Mouse (Mus musculus) cerebellum, adult 9-10 months (tissue): ENCODE results near the gene Cstf3.
A peak's percentile ranks its signal among the peaks of the same experiment; 100 is the strongest.
"Not testable (repeated sequence)": the region's sequence is repeated elsewhere in the genome, so short reads cannot be mapped to it uniquely, and the experiment has no call there.

Source experiments
- DNase-seq: peaks from one replicate; pipeline ENCODE4 v3.0.0; 2022

Cstf3 gene

DNA sequence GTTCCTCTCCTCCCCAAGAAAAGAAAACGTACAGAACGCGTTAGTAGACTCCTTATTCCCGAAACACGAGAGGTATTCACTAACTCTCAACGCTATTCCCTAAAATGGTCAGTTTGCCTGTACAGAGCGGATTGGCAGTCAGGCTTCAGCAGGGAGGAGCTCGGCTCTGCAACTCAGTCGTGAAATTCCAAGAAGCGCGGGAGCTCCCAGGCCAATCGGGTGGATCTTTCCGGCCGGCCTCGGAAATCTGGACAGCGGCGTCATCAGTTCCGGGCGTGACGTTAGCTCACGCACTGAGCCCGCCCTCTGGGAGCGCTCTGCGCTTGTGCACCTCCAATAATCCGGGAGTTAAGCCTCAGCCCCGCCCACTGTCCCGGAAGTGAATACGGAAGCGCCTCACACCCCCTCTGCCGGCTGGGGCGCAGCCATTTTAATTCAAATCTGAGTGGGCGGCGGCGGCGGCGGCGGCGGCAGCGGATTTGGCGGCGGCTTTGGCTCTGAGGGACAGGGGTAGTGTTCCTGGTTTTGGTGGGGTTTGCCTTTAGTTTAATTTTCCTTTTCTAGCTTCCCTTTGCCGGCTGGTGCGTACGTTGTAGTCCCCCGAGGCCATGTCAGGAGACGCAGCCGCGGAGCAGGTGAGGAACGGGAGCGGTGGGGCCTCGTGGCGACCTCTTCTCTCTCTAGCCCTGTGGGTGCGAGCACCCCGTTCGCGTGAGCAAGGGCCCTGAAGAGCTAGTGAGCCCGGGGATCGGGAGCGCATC lies at the start of gene Cstf3:
TSS of gene Cstf3 (plus strand) at position 456 of the 761 bp plus-strand sequence.
- DNase-seq, result peak; percentile 98

DNA sequence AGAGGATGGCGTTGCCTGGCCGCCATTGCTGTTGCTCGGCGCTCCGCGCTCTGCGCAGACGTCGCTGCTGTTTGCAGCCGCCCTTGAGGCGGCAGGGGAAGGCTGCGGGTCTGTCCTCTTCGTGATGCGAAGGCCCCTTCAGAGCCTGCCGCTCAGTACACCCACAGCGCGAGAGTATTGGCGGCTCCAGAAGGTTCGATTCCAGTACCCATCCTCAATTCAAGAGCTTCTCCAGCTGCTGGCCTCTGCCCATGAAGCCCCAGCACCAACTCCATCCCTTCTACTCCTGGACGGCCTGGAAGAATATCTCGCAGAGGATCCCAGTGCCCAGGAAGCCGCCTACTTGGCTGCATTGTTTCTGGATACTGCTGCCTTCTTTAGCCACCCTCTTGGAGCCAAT lies 33.6 kb upstream of the Cstf3 start:
- DNase-seq, result not testable (repeated sequence)

DNA sequence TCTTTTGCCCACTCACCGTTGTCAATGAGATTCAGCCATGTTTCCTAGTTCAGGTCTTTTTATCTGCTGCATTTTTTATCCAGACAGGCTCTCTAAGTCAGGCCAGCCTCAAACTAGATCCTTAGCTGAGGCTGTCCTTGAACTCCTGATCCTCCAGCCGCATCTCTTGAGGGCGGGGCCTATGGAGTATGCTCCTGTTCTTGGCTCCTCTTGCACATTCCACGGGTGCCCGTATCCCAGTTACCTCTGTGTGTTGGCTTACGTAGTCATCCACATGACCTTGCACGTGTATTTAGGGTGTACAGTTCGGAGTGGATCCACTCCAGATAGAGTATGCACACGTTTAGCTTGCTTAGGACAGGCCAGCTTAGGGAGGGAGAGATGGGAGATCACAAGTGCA lies 32.6 kb upstream of the Cstf3 start:
- no peak for DNase-seq

DNA sequence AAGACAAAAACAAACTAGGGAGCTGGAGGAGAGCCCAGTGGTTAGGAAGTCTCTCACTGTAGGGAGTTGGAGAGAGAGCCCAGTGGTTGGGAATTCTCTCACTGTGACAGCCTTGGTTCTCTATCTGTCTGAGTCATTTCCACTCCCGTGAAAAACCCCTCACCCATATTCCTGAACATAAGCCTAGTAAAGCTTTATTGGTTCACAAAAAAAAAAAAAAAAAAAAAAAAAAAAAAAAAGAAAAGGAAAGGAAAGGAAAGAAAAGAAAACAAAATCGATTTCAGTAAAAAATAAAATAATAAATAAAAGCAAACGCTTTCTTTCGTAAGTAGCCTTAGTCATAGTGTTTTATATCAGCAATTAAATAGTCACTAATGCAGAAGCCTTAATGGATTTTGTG lies 32.0 kb upstream of the Cstf3 start:
- no peak for DNase-seq

DNA sequence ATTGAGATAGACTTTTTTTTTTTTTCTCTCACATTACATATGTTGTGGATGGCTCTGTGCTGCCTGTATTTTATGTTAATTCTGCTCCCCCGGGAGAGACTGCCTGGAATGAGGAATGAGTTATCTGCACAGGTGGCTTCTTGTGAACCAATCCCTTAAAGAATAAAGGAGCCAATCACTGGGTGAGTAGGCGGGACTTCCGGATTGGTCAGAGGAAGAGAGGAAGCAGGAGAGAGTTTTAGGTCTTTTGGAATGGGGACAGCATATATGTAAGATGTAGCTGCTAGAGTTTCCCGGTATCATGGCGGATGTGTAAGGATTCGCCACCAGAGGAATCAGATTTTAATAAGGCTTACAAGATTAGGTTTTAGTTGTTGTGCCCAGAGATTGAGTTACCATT lies 31.4 kb upstream of the Cstf3 start:
- no peak for DNase-seq

DNA sequence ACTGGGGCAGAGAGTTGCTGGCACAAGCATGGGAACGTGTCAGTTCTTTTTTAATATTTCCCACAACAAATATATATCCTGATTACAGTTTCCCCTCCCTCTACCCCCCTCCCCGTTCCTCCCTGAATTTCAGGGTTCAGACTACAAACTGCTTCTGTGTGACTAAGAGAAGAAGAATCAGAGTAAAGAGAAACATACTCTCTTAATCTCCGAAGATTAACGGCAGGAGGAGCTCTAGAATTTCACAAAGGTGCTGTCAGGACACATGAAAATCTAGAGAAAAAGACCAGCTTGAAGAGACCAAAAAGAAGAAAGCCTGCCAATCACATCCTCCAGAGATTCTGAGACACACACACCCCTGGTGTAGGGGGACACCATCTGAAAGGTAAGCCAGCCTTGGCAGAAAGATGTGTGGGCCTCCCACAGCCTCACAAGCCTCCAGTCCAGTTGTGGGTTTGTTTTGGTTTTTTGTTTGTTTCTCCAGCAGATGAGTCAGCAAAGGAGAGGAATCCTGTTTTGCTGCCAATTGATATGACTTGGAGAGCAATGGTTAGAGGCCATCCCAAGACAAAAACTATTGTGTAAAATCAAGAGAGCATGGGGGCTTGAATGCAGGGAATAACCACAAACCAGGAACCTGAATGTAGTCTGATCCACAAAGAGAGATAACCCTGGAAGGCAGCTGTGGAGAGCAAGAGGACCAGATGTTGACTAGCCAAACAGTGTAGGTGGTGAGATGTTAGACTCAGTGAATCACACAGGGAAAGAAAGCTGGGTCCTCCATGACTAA lies 30.5 kb upstream of the Cstf3 start:
- DNase-seq, result no peak

DNA sequence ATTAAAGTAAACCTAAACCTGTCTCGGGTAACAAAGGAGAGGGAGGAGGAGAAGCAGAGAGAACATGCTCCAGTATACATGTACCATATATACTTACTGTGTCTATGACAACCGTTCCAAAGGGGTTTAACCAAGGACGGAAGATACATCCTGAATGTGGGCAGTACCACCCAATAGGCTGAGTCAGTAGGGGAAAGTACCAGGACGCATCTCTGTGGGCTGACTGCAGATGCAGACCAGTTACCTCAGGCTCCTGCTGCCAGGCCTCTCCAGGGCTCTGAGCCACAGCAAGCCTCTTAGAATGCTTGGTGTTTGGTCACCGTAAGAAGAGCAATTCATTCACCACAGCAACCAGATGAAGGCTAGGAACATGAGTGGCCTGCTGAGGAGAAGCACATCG lies 28.9 kb upstream of the Cstf3 start:
- no peak for DNase-seq

DNA sequence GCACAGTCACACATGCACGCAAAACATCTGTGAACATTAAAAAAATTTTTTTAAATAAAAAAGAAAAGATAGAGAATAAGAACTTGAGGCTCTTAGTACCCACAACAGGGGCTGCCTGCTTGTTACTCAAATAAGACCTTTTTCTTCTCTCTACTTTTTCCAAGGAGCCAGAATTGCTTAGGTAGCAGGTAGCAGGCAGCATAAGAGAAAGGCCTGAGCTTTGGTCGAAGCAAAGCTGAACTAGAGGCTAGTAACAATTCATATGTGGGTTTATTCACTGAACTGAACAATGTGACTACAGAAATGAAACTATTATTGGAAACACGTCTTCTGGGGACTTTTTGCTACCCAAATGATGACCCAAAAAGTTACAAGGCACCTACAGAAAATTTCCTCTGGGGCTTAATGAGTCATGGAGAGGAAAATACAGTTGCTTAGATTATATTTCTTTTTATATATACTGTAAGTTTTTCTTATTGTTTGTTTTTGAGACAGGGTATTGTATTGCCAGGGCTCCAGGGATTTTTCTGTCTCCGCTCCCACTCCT lies 28.3 kb upstream of the Cstf3 start:
- no peak for DNase-seq

DNA sequence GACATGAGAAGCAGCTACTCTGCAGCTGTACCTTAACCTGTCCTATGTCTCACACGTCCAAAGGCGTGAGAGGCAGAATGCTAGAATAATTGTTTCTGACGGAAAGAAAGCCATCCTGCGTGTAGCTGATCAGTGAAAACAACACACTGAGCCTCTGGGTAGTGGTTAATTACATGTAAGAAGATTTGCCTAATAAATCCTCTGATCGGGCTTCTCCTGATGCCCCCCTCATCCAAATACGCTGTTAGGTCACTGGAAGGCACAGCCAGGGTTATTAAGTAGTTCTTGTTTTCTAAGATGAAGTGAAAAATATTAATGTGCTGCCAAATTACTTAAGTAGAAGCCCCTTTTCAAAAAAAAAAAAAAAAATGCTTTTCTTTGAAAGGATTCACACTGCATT lies 18.3 kb upstream of the Cstf3 start:
- no peak for DNase-seq

DNA sequence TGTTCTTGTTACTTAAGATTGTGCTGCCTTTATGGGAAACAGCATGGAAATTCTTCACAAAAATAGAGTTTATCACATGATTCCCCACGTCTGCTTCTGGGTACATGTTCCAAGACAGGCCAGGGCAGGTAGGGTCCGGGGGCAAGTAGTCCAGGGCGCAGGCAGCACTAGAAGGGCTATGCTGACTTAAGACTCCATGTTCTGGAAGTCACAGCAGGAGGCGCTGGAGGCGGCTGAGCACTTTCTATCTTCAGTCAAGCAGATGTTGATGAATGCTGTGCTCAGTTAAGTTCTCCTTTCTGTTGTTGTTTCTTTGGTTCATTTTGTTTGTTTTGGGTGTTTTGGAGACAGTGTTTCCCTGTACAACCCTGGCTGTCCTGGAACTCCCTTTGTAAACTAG lies 14.1 kb upstream of the Cstf3 start:
- DNase-seq, result no peak

DNA sequence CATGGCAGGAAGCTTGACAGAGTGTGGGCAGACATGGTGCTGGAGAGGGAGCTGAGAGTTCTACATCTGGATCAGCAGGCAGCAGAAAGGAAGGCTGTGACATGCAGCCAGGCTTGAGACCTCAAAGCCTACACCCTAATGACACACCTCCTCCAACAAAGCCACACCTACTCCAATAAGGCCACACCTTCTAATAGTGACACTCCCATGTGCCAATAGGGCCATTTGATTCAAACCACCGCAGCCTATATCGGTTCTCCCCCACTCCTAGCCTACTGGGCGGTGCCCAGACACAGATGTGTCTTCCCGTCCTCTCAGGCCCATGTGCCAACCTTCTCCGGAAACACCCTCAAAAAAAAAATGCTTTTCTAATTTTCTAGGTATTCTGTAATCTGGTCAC lies 12.3 kb upstream of the Cstf3 start:
- DNase-seq, result no peak

DNA sequence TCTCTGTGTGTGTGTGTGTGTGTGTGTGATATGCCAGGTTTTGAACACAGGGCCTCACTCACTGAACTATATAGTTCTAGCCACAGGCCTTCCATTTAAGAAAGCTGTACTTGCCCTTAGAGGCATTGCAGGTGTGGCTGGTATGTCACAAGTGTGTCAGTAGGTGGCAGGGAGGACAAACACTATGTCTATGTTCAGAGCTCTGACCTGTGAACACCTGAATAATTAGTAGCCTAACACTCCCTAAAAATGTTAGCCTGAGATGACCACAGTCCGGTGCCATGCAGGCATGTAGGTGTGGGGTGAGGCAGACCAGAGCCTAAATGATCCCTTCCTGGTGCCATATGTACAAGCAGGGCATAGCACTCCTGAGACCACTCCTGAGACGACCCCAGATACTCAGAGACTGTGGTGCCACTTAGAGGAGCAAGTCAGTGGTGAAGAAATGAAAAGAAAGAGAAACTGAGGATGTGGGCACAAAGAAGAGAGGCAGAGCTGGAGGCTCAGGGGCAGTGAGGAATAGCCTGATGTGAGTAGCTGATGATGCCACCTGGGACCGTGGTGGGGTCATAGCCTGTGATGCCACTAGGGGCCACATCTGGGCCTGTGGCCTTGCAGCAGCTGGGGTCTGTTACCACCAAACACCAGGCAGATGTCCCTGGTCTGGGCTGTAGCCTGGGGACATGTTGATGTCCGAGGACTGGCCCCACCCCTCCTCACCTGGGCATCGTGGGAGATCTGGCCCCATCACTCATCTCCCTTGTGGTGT lies 11.3 kb upstream of the Cstf3 start:
- no peak for DNase-seq

DNA sequence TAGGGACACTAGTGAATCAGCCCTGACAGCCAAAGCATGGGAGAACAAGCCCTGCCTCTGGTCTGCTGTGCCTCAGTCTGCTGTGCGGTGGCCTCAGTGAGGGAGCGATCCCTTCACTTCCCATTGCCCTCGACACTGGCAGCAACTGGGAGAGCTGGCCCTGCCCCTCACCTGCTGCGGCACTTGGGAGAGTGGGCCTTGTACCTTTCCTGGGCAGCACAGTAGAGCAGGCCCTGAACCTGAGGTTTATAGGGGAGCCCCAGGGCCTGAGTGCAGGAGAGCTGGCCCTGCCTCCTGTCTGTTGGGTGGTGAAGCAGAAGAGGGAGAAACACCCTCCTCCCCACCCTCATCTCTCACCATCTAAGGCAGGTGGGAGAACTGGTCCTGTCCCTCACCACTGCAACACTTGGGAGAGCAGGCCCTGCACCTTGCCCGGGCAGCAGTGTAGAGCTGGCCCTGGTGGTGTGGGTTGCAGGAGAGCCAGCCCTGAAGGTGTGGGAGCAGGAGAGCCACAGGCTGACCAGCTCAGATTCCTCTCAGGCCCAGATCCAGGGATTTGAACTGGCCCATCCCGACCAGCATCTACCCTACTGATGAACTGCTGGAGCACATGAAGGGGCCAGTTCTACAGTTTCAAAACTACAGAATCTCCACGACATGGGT lies 10.4 kb upstream of the Cstf3 start:
- DNase-seq, result no peak

DNA sequence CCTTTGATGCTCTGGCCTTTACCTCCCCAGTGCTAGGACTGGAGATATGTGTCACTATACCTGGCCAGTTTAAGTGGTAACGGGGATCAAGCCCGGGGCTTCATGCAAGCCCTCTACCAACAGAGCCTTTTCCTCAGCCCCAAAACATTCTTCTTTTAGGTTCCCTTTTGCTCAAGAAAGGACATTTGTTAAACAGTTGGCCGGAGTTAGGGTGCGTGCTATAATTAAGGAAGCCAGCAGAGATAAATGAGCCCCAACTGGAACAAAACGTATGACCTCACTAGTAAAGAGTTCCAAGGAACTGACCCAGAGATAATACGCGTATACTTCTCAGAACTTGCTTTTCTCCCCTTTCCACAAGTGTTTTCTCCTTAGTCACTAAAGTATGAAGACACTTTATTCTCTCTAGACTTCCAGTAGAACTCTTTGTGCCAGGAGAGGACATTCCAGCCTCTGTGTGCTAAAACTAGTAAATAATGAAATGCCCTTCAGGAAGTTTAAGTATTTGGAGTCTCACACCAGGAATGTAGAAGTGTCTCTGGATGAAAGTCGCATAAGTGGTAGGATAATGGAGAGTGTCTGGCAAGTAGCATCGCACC lies 8.9 kb upstream of the Cstf3 start:
- DNase-seq, result no peak

DNA sequence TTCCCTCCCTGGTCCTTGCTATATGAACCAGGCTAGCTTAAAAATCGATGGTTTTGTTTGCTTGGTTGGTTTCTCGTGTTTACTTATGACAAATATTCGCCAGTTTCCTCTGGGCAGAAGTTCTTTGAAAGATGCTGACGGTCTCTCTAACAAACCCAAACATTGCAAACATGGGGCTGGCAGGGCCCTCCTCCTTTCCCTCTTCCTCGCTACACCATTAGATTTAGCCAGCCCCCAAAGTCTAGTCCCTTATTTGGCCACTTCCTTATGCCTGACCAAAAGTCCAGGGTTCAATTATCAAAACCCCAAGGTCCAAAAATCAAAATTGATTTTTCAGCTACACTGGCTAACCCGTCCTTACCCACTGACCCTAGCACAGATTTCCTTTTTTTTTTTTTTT lies 7.3 kb upstream of the Cstf3 start:
- no peak for DNase-seq

DNA sequence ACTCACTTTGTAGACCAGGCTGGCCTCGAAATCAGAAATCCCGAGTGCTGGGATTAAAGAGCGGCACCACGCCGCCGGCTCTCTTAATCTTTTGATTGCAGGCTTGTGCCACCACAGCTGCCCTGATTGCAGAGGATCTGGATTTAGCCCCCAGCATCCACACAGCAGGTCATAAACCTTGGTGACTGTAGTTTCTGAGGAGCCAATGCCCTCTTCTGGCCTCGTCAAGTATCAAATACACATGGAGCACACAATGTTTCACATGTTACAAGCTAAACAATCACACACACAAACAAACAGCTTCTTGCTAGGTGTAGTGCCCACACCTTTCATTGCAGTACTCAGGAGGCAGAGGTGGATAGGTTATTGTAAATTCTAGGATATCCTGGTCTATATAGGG lies 6.1 kb upstream of the Cstf3 start:
- no peak for DNase-seq

DNA sequence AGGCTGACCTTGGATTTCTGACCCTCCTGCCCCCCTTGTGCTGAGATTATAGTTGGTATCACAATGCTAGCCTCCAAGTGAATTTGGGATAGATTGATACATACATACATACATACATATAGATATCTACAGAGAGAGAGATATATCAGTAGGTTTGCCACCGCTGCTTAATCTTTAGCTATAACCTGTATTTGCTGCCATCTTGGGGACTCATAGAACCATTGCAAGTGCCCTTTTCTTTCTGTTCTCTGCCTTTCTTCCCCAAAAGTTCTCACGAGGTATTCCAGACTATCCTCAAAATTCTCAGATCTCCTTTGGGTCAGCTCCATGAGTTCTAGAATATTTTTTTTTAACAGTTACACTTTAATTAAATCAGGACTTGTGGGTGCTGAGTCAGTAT lies 4.7 kb upstream of the Cstf3 start:
- DNase-seq, result no peak

DNA sequence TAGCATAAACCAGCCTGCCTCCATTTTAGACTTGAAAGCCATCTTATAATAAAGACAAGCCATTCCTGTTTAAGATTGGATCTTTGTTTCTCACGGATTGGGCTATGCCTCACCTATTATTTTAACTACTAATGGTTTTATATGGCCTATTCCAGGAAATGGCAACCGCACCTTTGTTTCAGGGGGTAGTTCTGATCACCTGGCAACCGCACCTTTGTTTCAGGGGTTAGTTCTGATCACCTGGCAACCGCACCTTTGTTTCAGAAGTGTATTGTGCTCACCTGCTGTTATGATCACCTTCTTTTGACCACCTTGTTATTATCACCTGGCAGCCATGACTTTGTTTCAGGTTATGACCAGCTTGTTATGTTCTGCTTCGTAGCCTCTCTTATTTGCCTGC lies 1.8 kb upstream of the Cstf3 start:
- DNase-seq, result no peak

DNA sequence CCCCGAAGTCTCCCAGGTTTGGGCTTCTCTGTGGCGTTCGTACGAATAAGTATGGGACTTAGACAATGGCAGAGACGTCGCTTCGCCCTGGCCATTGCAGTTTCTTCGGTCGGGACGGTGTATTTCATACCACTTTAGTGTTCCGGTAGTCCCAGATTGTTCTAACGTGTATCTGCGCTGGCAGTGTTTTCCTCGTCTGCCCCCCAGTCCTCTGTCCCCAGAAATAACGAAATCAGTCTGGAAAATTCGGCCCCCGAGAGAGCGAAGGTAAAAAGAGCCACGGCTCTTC lies 450 bp downstream of the Cstf3 start:
- DNase-seq, result no peak

DNA sequence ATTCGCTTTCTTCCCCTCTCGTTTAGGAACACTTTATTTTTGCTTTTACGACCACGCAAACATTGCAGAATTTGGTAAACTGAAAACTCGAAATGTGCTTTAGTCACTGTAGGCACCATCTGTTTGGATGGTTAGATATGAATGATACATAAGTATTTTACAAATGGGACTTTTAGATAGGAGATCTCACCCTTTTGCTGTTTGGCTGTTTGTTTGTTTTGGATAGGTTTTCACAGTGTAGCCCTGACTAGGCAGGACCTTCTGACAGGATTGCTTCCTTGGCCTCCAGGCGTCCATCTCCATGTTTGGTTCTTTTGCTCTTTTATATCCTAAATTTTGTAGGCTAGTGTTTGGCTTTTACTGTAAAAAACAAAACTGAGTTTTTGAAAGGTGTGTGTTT lies 818 bp downstream of the Cstf3 start:
- no peak for DNase-seq

DNA sequence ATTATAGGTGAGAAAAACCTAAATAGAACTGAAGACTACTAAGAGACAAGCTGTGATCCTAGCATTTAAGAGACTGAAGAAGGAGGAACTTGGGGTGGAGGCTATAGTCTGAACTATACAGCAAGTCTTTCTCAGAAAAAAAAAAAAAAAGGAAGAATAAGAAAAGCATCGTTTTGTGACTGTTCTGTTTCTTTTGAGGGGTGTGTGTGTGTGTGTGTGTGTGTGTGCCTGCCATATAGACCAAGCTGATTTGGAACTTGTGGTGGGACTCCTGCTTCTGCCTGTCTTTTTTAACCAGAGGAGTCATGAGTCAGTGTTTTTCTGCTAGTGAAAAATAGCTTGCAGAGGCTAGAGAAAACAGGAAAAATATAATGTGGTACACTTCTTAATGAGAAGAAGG lies 4.7 kb downstream of the Cstf3 start:
- no peak for DNase-seq

DNA sequence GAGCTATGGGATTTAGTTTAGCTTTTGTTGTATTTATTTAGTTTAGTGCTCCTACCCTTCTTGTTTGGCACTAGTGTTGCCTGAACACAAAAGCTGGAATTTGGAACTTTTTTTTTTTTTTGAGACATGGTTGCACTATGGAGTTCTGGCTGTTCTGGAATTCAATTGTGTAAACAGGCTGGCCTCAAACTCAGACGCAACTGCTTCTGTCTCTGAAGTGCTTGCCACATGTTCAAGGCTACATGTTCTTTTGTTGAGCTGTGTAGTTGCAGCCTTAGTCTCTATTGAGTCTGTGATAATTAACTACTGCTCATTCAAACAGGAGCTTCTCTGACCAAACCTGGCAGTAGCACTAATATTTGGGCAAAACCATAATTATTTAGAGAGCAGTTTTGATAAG lies 13.1 kb downstream of the Cstf3 start:
- DNase-seq, result no peak

DNA sequence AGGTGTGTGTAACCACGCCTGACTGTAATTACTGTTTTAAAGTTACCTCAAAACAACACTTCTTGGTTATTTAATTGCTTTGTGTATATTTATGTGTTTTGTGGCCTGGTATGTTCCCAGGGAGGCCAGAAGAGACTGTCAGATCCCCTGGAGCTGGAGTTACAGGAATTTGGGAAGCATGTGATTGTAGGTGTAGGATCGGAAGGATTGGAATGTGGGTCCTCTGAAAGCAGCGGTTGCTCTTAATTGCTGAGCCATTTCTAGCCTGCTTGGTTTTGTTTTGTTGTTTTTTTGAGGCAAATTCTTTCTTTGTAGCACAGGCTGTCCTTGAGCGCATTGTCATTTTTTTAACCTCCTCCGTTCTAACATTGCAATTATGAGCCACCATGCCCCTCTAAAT lies 14.4 kb downstream of the Cstf3 start:
- DNase-seq, result no peak
